7 mouse cellular contexts compared by ENCODE assay signal in the genomic region with DNA sequence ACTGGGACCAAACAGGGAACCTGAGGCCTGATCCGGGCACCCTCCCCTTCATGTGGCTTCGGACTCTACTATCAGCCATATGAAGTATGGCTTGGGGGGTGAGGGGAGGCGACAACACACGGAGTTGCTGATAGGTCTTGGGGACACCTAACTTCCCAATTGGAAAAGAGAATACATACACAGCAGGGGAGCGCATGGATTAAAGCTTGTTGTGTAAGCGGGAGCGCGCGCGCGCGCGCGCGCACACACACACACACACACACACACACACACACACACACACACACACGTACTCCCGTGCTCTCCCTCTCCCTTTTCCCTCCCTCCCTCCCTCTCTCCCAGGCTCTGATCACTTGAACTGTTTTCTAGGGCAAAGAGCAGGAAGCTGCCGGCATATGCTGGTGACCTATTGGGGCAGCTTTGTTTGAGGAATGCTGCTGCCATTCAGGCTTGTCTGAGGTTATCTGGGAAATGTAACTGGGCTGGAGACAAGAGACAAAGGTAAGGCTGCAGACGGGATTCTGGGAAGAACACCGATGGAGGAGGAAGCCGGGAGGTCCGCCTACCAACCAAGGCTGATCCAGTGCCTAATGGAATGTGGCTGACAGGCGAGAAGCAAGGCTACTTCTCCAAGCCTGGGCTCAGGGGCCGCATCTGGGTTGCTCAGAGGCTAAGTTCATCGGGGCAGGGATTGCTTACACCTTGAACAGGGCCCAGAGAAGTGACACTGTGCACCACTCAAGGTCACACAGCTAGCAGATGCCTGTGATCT. TPM values are rescaled to one million over a fixed set of nuclear protein-coding genes. Genes with fewer than 3 reads are reported as not detected.
DNase-seq lines count a peak whose midpoint lies in the region; ATAC-seq and TF ChIP-seq lines count a peak whose summit lies in the region.

No protein-coding gene starts in this region.

- in situ Hi-C loops in CH12.LX (cut with MboI; ENCODE audit: low pct_ligation_motif_present, low pct_unique_long_range_greater_than_20kb, low sequenced_read_pairs) = no loop called here

- dilution Hi-C loops in CH12.LX (cut with MboI; ENCODE audit: extremely low pct_ligation_motif_present, extremely low pct_unique_long_range_greater_than_20kb, low sequenced_read_pairs) = no loop called here

- H3K4me3 ChIP-seq in CH12.LX (replicated peaks in 1 of 3; ENCODE audit: low read depth in 2 of 3, low read length in 2 of 3, poor library complexity in 1 of 3) (no peak overlapping the region), MEL (ENCODE audit: control insufficient read depth in 1 of 2, insufficient read depth in 1 of 2, low read depth in 2 of 2, low read length in 2 of 2) (no peak overlapping the region)
- no peak overlapping the region for H3K4me3 ChIP-seq in embryonic facial prominence, embryonic 14.5 days (ENCODE audit: low read depth, low read length)
- H3K4me3 ChIP-seq in hindbrain, postnatal 0 days (ENCODE audit: low read length) = no peak overlapping the region
- no peak overlapping the region for H3K4me3 ChIP-seq in liver, embryonic 14.5 days (ENCODE audit: insufficient read depth in 1 of 2, low read depth in 2 of 2, low read length in 2 of 2)

- no peak for ATAC-seq in embryonic facial prominence, embryonic 14.5 days (ENCODE audit: low read depth)
- 0 out of 2 replicates have a peak, but pooled peaks have one; percentile 0 for ATAC-seq in hindbrain, postnatal 0 days
- ATAC-seq in liver, embryonic 14.5 days (ENCODE audit: insufficient read depth) = no peak
- ATAC-seq in frontal cortex, adult (ENCODE audit: low TSS enrichment) = no peak
- ATAC-seq in inflammation-experienced regulatory T-cells, adult 6 months = no peak

- H3K4me1 ChIP-seq in CH12.LX (ENCODE audit: control insufficient read depth in 1 of 2, insufficient read depth in 2 of 2) = peaks cover 33 to 52% of the 10 kb centered on the region in 2 experiments
- H3K4me1 ChIP-seq in MEL (ENCODE audit: control insufficient read depth in 1 of 2, insufficient read depth in 2 of 2, low read length in 2 of 2) = peaks cover 26 to 62% of the 10 kb centered on the region in 2 experiments
- peaks cover 66% of the 10 kb centered on the region for H3K4me1 ChIP-seq in embryonic facial prominence, embryonic 14.5 days (ENCODE audit: control insufficient read depth, insufficient read depth, low read length)
- H3K4me1 ChIP-seq in hindbrain, postnatal 0 days (ENCODE audit: insufficient read depth, low read length) = peaks cover 58% of the 10 kb centered on the region
- H3K4me1 ChIP-seq in liver, embryonic 14.5 days (replicated peaks; ENCODE audit: control insufficient read depth in 2 of 2, insufficient read depth in 2 of 2, low read length in 1 of 2) = peaks cover 62 to 78% of the 10 kb centered on the region in 2 experiments

- WGBS in embryonic facial prominence, embryonic 14.5 days = 16% methylated on average over 24 of the region's 25 CpGs
- 9% methylated on average over 25 of the region's 25 CpGs for WGBS in hindbrain, postnatal 0 days
- WGBS in liver, embryonic 14.5 days (ENCODE audit: insufficient replicate concordance) = 59% methylated on average over 25 of the region's 25 CpGs

- TF ChIP-seq EP300 in CH12.LX (IDR thresholded peaks at IDR 0.05; ENCODE audit: low read length) (no peak), MEL (IDR thresholded peaks at IDR 0.05; ENCODE audit: low read depth in 1 of 2, low read length in 2 of 2) (no peak)
- no peak for TF ChIP-seq EP300 in liver, embryonic 14.5 days (IDR thresholded peaks at IDR 0.05; ENCODE audit: low read depth)

- H3K9ac ChIP-seq in CH12.LX (ENCODE audit: insufficient read depth, low read depth) = peak overlapping the region; percentile 98
- H3K9ac ChIP-seq in MEL (ENCODE audit: control insufficient read depth, low read depth, low read length, poor library complexity, severe bottlenecking) = peak overlapping the region; percentile 97
- H3K9ac ChIP-seq in embryonic facial prominence, embryonic 14.5 days (ENCODE audit: low read depth, low read length) = peak overlapping the region; percentile 63
- peak overlapping the region; percentile 38 for H3K9ac ChIP-seq in hindbrain, postnatal 0 days (replicated peaks; ENCODE audit: low read length)
- H3K9ac ChIP-seq in liver, embryonic 14.5 days (replicated peaks) = peak overlapping the region; percentile 71

- no peaks in the 10 kb centered on the region for H3K9me3 ChIP-seq in CH12.LX (replicated peaks; ENCODE audit: low read length)
- H3K9me3 ChIP-seq in MEL (replicated peaks; ENCODE audit: insufficient read depth, low read length) = no peaks in the 10 kb centered on the region
- H3K9me3 ChIP-seq in embryonic facial prominence, embryonic 14.5 days (ENCODE audit: control insufficient read depth, low read length) = no peaks in the 10 kb centered on the region
- no peaks in the 10 kb centered on the region for H3K9me3 ChIP-seq in hindbrain, postnatal 0 days (ENCODE audit: low read length)
- no peaks in the 10 kb centered on the region for H3K9me3 ChIP-seq in liver, embryonic 14.5 days (ENCODE audit: control insufficient read depth, low read length)

- H3K27me3 ChIP-seq in CH12.LX (replicated peaks) (no peaks in the 10 kb centered on the region), MEL (ENCODE audit: control insufficient read depth in 1 of 2, insufficient read depth in 2 of 2, low read length in 2 of 2) (no peaks in the 10 kb centered on the region)
- H3K27me3 ChIP-seq in embryonic facial prominence, embryonic 14.5 days (replicated peaks; ENCODE audit: control insufficient read depth, insufficient read depth, low read length) = no peaks in the 10 kb centered on the region
- no peaks in the 10 kb centered on the region for H3K27me3 ChIP-seq in hindbrain, postnatal 0 days (ENCODE audit: insufficient read depth, low read length)
- H3K27me3 ChIP-seq in liver, embryonic 14.5 days (ENCODE audit: control insufficient read depth, insufficient read depth, low read length) = no peaks in the 10 kb centered on the region

- H3K27ac ChIP-seq in CH12.LX (ENCODE audit: insufficient read depth, low read depth) (peak overlapping the region; percentile 85), MEL (ENCODE audit: control insufficient read depth, low read depth, low read length) (peak overlapping the region; percentile 100)
- H3K27ac ChIP-seq in embryonic facial prominence, embryonic 14.5 days (replicated peaks; ENCODE audit: low read depth, low read length) = peak overlapping the region; percentile 99
- H3K27ac ChIP-seq in hindbrain, postnatal 0 days = peak overlapping the region; percentile 100
- peak overlapping the region; percentile 91 for H3K27ac ChIP-seq in liver, embryonic 14.5 days

- DNase-seq in CH12.LX (ENCODE audit: extremely low read depth) = no peak
- no peak for DNase-seq in MEL (ENCODE audit: low read depth, low spot score)
- DNase-seq in embryonic facial prominence, embryonic 14.5 days (ENCODE audit: low spot score) = no peak
- peak; percentile 78 for DNase-seq in hindbrain, postnatal 0 days (ENCODE audit: low spot score)
- peak in 1 of 3 experiments; percentile 44 for DNase-seq in liver, embryonic 14.5 days (ENCODE audit: low read depth in 3 of 3, low spot score in 3 of 3)

- H3K79me2 ChIP-seq in CH12.LX (replicated peaks; ENCODE audit: control insufficient read depth, extremely low read depth, insufficient read depth, poor library complexity, severe bottlenecking) (peaks cover 21% of the 10 kb centered on the region), MEL (ENCODE audit: control insufficient read depth, insufficient read depth, low read length, poor library complexity) (peaks cover 70% of the 10 kb centered on the region)

- no peak for TF ChIP-seq CTCF in CH12.LX (conservative IDR thresholded peaks at IDR 0.05 in 1 of 2, IDR thresholded peaks at IDR 0.05 in 1 of 2; ENCODE audit: low read depth in 2 of 2, low read length in 2 of 2)
- no peak for TF ChIP-seq CTCF in MEL (IDR thresholded peaks at IDR 0.05 in 2 of 3, conservative IDR thresholded peaks at IDR 0.05 in 1 of 3; ENCODE audit: control insufficient read depth in 1 of 3, insufficient read depth in 1 of 3, low read depth in 2 of 3, low read length in 3 of 3, poor library complexity in 1 of 3, severe bottlenecking in 1 of 3)
- TF ChIP-seq CTCF in hindbrain, postnatal 0 days (IDR thresholded peaks at IDR 0.05; ENCODE audit: low read depth) = no peak
- TF ChIP-seq CTCF in liver, embryonic 14.5 days (IDR thresholded peaks at IDR 0.05; ENCODE audit: low read depth) = no peak

- H3K36me3 ChIP-seq in CH12.LX (replicated peaks in 1 of 2; ENCODE audit: control insufficient read depth in 1 of 2, insufficient read depth in 1 of 2, low read length in 1 of 2) (peaks cover 0 to 7% of the 10 kb centered on the region in 2 experiments), MEL (ENCODE audit: control insufficient read depth in 1 of 2, insufficient read depth in 2 of 2, low read length in 2 of 2) (peaks cover 0 to 52% of the 10 kb centered on the region in 2 experiments; a peak in 2 of 4 replicates)
- no peaks in the 10 kb centered on the region for H3K36me3 ChIP-seq in embryonic facial prominence, embryonic 14.5 days (ENCODE audit: control insufficient read depth, insufficient read depth, low read length)
- H3K36me3 ChIP-seq in hindbrain, postnatal 0 days (ENCODE audit: insufficient read depth, low read length) = no peaks in the 10 kb centered on the region
- H3K36me3 ChIP-seq in liver, embryonic 14.5 days (replicated peaks; ENCODE audit: control insufficient read depth, insufficient read depth, low read depth) = 0 out of 2 replicates have a peak, but pooled peaks cover under 1% of the 10 kb centered on the region

- no peak overlapping the region for H3K4me2 ChIP-seq in CH12.LX (ENCODE audit: insufficient read depth, low read depth, poor library complexity, severe bottlenecking)
- no peak overlapping the region for H3K4me2 ChIP-seq in embryonic facial prominence, embryonic 14.5 days (ENCODE audit: low read depth, low read length)
- H3K4me2 ChIP-seq in hindbrain, postnatal 0 days (ENCODE audit: low read depth, low read length) = no peak overlapping the region
- peak overlapping the region; percentile 79 for H3K4me2 ChIP-seq in liver, embryonic 14.5 days (ENCODE audit: low read depth)

- TF ChIP-seq RAD21 in CH12.LX (IDR thresholded peaks at IDR 0.05; ENCODE audit: low read depth, low read length) (no peak), MEL (IDR thresholded peaks at IDR 0.05; ENCODE audit: low read depth, low read length) (no peak)

- TF ChIP-seq POLR2A in CH12.LX (IDR thresholded peaks at IDR 0.05; ENCODE audit: low read depth, low read length) (no peak), MEL (IDR thresholded peaks at IDR 0.05; ENCODE audit: control insufficient read depth in 1 of 2, insufficient read depth in 1 of 2, low read depth in 1 of 2, low read length in 2 of 2, poor library complexity in 1 of 2) (no peak)

RNA-seq across cellular contexts. Expression of gene Zmynd8, which starts 11.8 kb away (rescaled TPM):
- total RNA-seq in CH12.LX (2012; rRNA removed) (34.0 and 35.1 TPM in 2 replicates), CH12.LX (2014; rRNA removed) (29.5 and 33.6 TPM in 2 replicates), MEL (2012; rRNA removed) (30.3 and 37.3 TPM in 2 replicates)
- polyA plus RNA-seq in CH12.LX (2012; ENCODE audit: insufficient read length, low read depth) (76.1 and 84.5 TPM in 2 replicates), MEL (2012; ENCODE audit: insufficient read depth in 1 of 2, insufficient read length in 2 of 2, low read depth in 1 of 2, low replicate concordance in 2 of 2, missing spikeins in 1 of 2) (10 to 100 TPM; 41.6 to 89.2 TPM)
- 28.6 and 32.7 TPM in 2 replicates for polyA plus RNA-seq in embryonic facial prominence, embryonic 14.5 days (2014; fragmentation: Nextera tagmentation; extraction: Ambion mirVana)
- total RNA-seq in hindbrain, postnatal 0 days (2014; rRNA removed) = 46.6 and 46.8 TPM in 2 replicates
- polyA plus RNA-seq in hindbrain, postnatal 0 days (2015; fragmentation: Nextera tagmentation; extraction: Ambion mirVana) = 53.0 and 56.9 TPM in 2 replicates
- polyA plus RNA-seq in liver, embryonic 14.5 days (2012; rRNA removed) = 13.5 and 17.7 TPM in 2 replicates
- 16.3 and 18.5 TPM in 2 replicates for polyA plus RNA-seq in liver, embryonic 14.5 days (2014; fragmentation: Nextera tagmentation; extraction: Ambion mirVana)
- polyA plus RNA-seq in inflammation-experienced regulatory T-cells, adult 6 months (2017; shearing (Covaris generic)) = 10 to 100 TPM; 43.3 to 65.6 (median 61.9) TPM

Comparison
In these comparisons a context has a peak if more than half of its experiments do, and no peak if none do; other contexts are left out.
1. H3K9ac ChIP-seq: peak in every context shown above with its lines; median percentile 98 in CH12.LX; 97 in MEL; 71 in liver, embryonic 14.5 days; 63 in embryonic facial prominence, embryonic 14.5 days; 38 in hindbrain, postnatal 0 days.